Mouse (Mus musculus): ENCODE data around the gene Sergef. TPM values are rescaled to one million over a fixed set of nuclear protein-coding genes. Genes with fewer than 3 reads are reported as not detected.

The Sergef gene
- polyA plus RNA-seq, 2 experiments, result 3.3 to 5.5 TPM

GRCm38 (mm10) chr7:46479793-46480192 is 159.8 kb downstream of the Sergef start:
- no peak for TF ChIP-seq EP300 (IDR thresholded peaks at IDR 0.05; ENCODE audit: low read depth)
- TF ChIP-seq CTCF (IDR thresholded peaks at IDR 0.05; ENCODE audit: low read depth), result no peak
- DNase-seq (ENCODE audit: low read depth in 3 of 3, low spot score in 3 of 3), result no peak
- no peak for ATAC-seq (ENCODE audit: insufficient read depth)
- Histone ChIP-seq H3K4me3 (ENCODE audit: insufficient read depth in 1 of 2, low read depth in 2 of 2, low read length in 2 of 2) (no peak overlapping the region), H3K9ac (replicated peaks) (no peak overlapping the region), H3K36me3 (replicated peaks; ENCODE audit: control insufficient read depth, insufficient read depth, low read depth) (no peaks in the 10 kb centered on the region), H3K27ac (no peak overlapping the region), H3K9me3 (ENCODE audit: control insufficient read depth, low read length) (no peaks in the 10 kb centered on the region), H3K27me3 (ENCODE audit: control insufficient read depth, insufficient read depth, low read length) (no peaks in the 10 kb centered on the region), H3K4me2 (ENCODE audit: low read depth) (no peak overlapping the region), H3K4me1 (replicated peaks; ENCODE audit: control insufficient read depth in 2 of 2, insufficient read depth in 2 of 2, low read length in 1 of 2) (0 out of 4 replicates have a peak, but pooled peaks cover 0 to 2% of the 10 kb centered on the region in 2 experiments)
- WGBS (ENCODE audit: insufficient replicate concordance), result 63% methylated on average over 6 of the region's 6 CpGs

- DNase-seq (ENCODE audit: low read depth in 3 of 3, low spot score in 3 of 3) (no peak), ATAC-seq (ENCODE audit: insufficient read depth) (no peak)
- TF ChIP-seq CTCF (IDR thresholded peaks at IDR 0.05; ENCODE audit: low read depth) (no peak), EP300 (IDR thresholded peaks at IDR 0.05; ENCODE audit: low read depth) (no peak)
- Histone ChIP-seq H3K27ac (no peak overlapping the region), H3K4me2 (ENCODE audit: low read depth) (no peak overlapping the region), H3K9me3 (ENCODE audit: control insufficient read depth, low read length) (no peaks in the 10 kb centered on the region), H3K27me3 (ENCODE audit: control insufficient read depth, insufficient read depth, low read length) (no peaks in the 10 kb centered on the region), H3K4me1 (replicated peaks; ENCODE audit: control insufficient read depth in 2 of 2, insufficient read depth in 2 of 2, low read length in 1 of 2) (0 out of 4 replicates have a peak, but pooled peaks cover 0 to 2% of the 10 kb centered on the region in 2 experiments), H3K4me3 (ENCODE audit: insufficient read depth in 1 of 2, low read depth in 2 of 2, low read length in 2 of 2) (no peak overlapping the region), H3K36me3 (replicated peaks; ENCODE audit: control insufficient read depth, insufficient read depth, low read depth) (no peaks in the 10 kb centered on the region), H3K9ac (replicated peaks) (no peak overlapping the region)
- WGBS (ENCODE audit: insufficient replicate concordance), result 61% methylated on average over 3 of the region's 3 CpGs
Measured at GRCm38 (mm10) chr7:46477456-46477855, 162.2 kb downstream of the Sergef start.

GRCm38 (mm10) chr7:46475464-46475863 is 164.1 kb downstream of the Sergef start:
- ATAC-seq (ENCODE audit: insufficient read depth) (no peak), DNase-seq (ENCODE audit: low read depth in 3 of 3, low spot score in 3 of 3) (no peak)
- H3K4me1 ChIP-seq (replicated peaks; ENCODE audit: control insufficient read depth in 2 of 2, insufficient read depth in 2 of 2, low read length in 1 of 2), result no peaks in the 10 kb centered on the region
- H3K36me3 ChIP-seq (replicated peaks; ENCODE audit: control insufficient read depth, insufficient read depth, low read depth), result no peaks in the 10 kb centered on the region
- no peak overlapping the region for H3K9ac ChIP-seq (replicated peaks)
- H3K4me2 ChIP-seq (ENCODE audit: low read depth), result no peak overlapping the region
- no peak for TF ChIP-seq CTCF (IDR thresholded peaks at IDR 0.05; ENCODE audit: low read depth)
- TF ChIP-seq EP300 (IDR thresholded peaks at IDR 0.05; ENCODE audit: low read depth), result no peak
- no peaks in the 10 kb centered on the region for H3K27me3 ChIP-seq (ENCODE audit: control insufficient read depth, insufficient read depth, low read length)
- no peak overlapping the region for H3K4me3 ChIP-seq (ENCODE audit: insufficient read depth in 1 of 2, low read depth in 2 of 2, low read length in 2 of 2)
- 73% methylated on average over 5 of the region's 5 CpGs for WGBS (ENCODE audit: insufficient replicate concordance)
- no peaks in the 10 kb centered on the region for H3K9me3 ChIP-seq (ENCODE audit: control insufficient read depth, low read length)
- no peak overlapping the region for H3K27ac ChIP-seq

GRCm38 (mm10) chr7:46473141-46473540 is 166.5 kb downstream of the Sergef start:
- ATAC-seq (ENCODE audit: insufficient read depth) (no peak), DNase-seq (ENCODE audit: low read depth in 3 of 3, low spot score in 3 of 3) (no peak)
- no peaks in the 10 kb centered on the region for H3K9me3 ChIP-seq (ENCODE audit: control insufficient read depth, low read length)
- WGBS (ENCODE audit: insufficient replicate concordance), result 47% methylated on average over 9 of the region's 9 CpGs
- TF ChIP-seq EP300 (IDR thresholded peaks at IDR 0.05; ENCODE audit: low read depth), result no peak
- no peak for TF ChIP-seq CTCF (IDR thresholded peaks at IDR 0.05; ENCODE audit: low read depth)
- no peak overlapping the region for H3K9ac ChIP-seq (replicated peaks)
- H3K36me3 ChIP-seq (replicated peaks; ENCODE audit: control insufficient read depth, insufficient read depth, low read depth), result no peaks in the 10 kb centered on the region
- H3K4me1 ChIP-seq (replicated peaks; ENCODE audit: control insufficient read depth in 2 of 2, insufficient read depth in 2 of 2, low read length in 1 of 2), result no peaks in the 10 kb centered on the region
- H3K27me3 ChIP-seq (ENCODE audit: control insufficient read depth, insufficient read depth, low read length), result no peaks in the 10 kb centered on the region
- no peak overlapping the region for H3K4me2 ChIP-seq (ENCODE audit: low read depth)
- no peak overlapping the region for H3K27ac ChIP-seq
- H3K4me3 ChIP-seq (ENCODE audit: insufficient read depth in 1 of 2, low read depth in 2 of 2, low read length in 2 of 2), result no peak overlapping the region

- Histone ChIP-seq H3K27ac (no peak overlapping the region), H3K4me1 (replicated peaks; ENCODE audit: control insufficient read depth in 2 of 2, insufficient read depth in 2 of 2, low read length in 1 of 2) (no peaks in the 10 kb centered on the region), H3K4me2 (ENCODE audit: low read depth) (no peak overlapping the region), H3K4me3 (ENCODE audit: insufficient read depth in 1 of 2, low read depth in 2 of 2, low read length in 2 of 2) (no peak overlapping the region), H3K9ac (replicated peaks) (no peak overlapping the region), H3K9me3 (ENCODE audit: control insufficient read depth, low read length) (no peaks in the 10 kb centered on the region), H3K27me3 (ENCODE audit: control insufficient read depth, insufficient read depth, low read length) (no peaks in the 10 kb centered on the region), H3K36me3 (replicated peaks; ENCODE audit: control insufficient read depth, insufficient read depth, low read depth) (no peaks in the 10 kb centered on the region)
- ATAC-seq (ENCODE audit: insufficient read depth) (no peak), DNase-seq (ENCODE audit: low read depth in 3 of 3, low spot score in 3 of 3) (no peak)
- no peak for TF ChIP-seq CTCF (IDR thresholded peaks at IDR 0.05; ENCODE audit: low read depth)
- TF ChIP-seq EP300 (IDR thresholded peaks at IDR 0.05; ENCODE audit: low read depth), result no peak
- 45% methylated on average over 7 of the region's 7 CpGs for WGBS (ENCODE audit: insufficient replicate concordance)
Measured at GRCm38 (mm10) chr7:46471054-46471737, 168.4 kb downstream of the Sergef start.

Measured in liver, embryonic 14.5 days (tissue).